Mouse (Mus musculus) midbrain, postnatal 0 days (tissue): Measurements from ENCODE around the gene Rab11fip5. TPM values are rescaled to one million over a fixed set of nuclear protein-coding genes. Genes with fewer than 3 reads are reported as not detected.

Experiments
- ATAC-seq: fragments of 200-750 bp; cut with Nextera tagmentation; 2 replicates; pipeline ENCODE4 v1.8.0; 2017; ENCODE audit warnings: moderate number of reproducible peaks, mild to moderate bottlenecking, moderate TSS enrichment, moderate library complexity; ENCODE audit not compliant: low FRiP score
- DNase-seq: peaks from one replicate; pipeline ENCODE4 v3.0.0-alpha.2; 2015; ENCODE audit warnings: low spot score
- H3K27ac ChIP-seq: fragments of 300-500 bp; sonication (generic); 2 replicates; pipeline ENCODE4 v1.5.1; 2014; ENCODE audit warnings: low read depth, mild to moderate bottlenecking, low read length, mixed read lengths
- H3K27me3 ChIP-seq: fragments of 300-500 bp; sonication (generic); 2 replicates; pipeline ENCODE4 v1.6.1; 2014; ENCODE audit warnings: low read length, control low read depth, mixed read lengths; ENCODE audit not compliant: insufficient read depth
- H3K36me3 ChIP-seq: fragments of 300-500 bp; sonication (generic); 2 replicates; pipeline ENCODE4 v1.6.1; 2014; ENCODE audit warnings: low read length, control low read depth, mixed read lengths; ENCODE audit not compliant: insufficient read depth
- H3K4me1 ChIP-seq: fragments of 300-500 bp; sonication (generic); 2 replicates; pipeline ENCODE4 v1.6.1; 2014; ENCODE audit warnings: mild to moderate bottlenecking, control low read depth, antibody characterized with exemption, low read length, mixed read lengths; ENCODE audit not compliant: insufficient read depth
- H3K4me2 ChIP-seq: fragments of 300-500 bp; sonication (generic); 2 replicates; pipeline ENCODE4 v1.6.1; 2014; ENCODE audit warnings: low read depth, mild to moderate bottlenecking, low read length, mixed read lengths; ENCODE audit not compliant: poor library complexity, severe bottlenecking
- H3K4me3 ChIP-seq: fragments of 300-500 bp; sonication (generic); 2 replicates; pipeline ENCODE4 v1.5.1; 2014; ENCODE audit warnings: low read depth, mild to moderate bottlenecking, low read length, moderate library complexity
- H3K9ac ChIP-seq: fragments of 300-500 bp; sonication (generic); replicated peaks from 2 replicates; pipeline ENCODE4 v1.6.1; 2014; ENCODE audit warnings: mild to moderate bottlenecking, low read length, moderate library complexity, mixed read lengths; ENCODE audit not compliant: poor library complexity, severe bottlenecking
- H3K9me3 ChIP-seq: fragments of 300-500 bp; sonication (generic); 2 replicates; pipeline ENCODE4 v1.6.1; 2016; ENCODE audit warnings: low read length, control low read depth
- CTCF ChIP-seq: IDR thresholded peaks from 2 replicates; pipeline ENCODE4 v1.5.1; 2016; ENCODE audit warnings: antibody characterized with exemption, mild to moderate bottlenecking
- WGBS: fragments of 180-500 bp; shearing (Covaris S2); extraction: QIAGEN DNeasy Blood & Tissue Kit; methylation state at CpG from one replicate; pipeline ENCODE4 v1.1.7; 2014; 5-methylcytosine and 5-hydroxymethylcytosine counted together
- polyA plus RNA-seq: library from polyadenylated mRNA; unstranded; fragments of >200 nt; fragmentation: Nextera tagmentation; extraction: Ambion mirVana; gene quantifications from 2 replicates; pipeline ENCODE4 v1.2.1, GENCODE M21; 2015
- total RNA-seq: library from RNA; depleted of rRNA; stranded (reverse); fragments of >200 nt; gene quantifications from 2 replicates; pipeline ENCODE4 v1.2.3, GENCODE M21; 2014

Rab11fip5 gene
- total and polyA plus RNA-seq, 2 experiments from 2014 or later: 27.2 to 65.5 TPM

GRCm38 (mm10) chr6:85306375-85306774, 68.1 kb downstream of the Rab11fip5 start:
- no peak overlapping the region for H3K9ac ChIP-seq

GRCm38 (mm10) chr6:85305826-85306225, 68.6 kb downstream of the Rab11fip5 start:
- DNase-seq (no peak), ATAC-seq (no peak)
- H3K4me1 ChIP-seq: 0 out of 2 replicates have a peak, but pooled peaks cover 2% of the 10 kb centered on the region
- TF ChIP-seq CTCF: no peak
- no peaks in the 10 kb centered on the region for H3K9me3 ChIP-seq
- H3K27ac ChIP-seq: no peak overlapping the region
- no peaks in the 10 kb centered on the region for H3K27me3 ChIP-seq
- H3K4me2 ChIP-seq: no peak overlapping the region
- H3K36me3 ChIP-seq: no peaks in the 10 kb centered on the region
- no peak overlapping the region for H3K4me3 ChIP-seq
- no peak overlapping the region for H3K9ac ChIP-seq

More at GRCm38 (mm10) chr6:85306375-85306774, 68.1 kb downstream of the Rab11fip5 start:
- WGBS: 81% methylated on average over 3 of the region's 3 CpGs
- Histone ChIP-seq H3K27ac (no peak overlapping the region), H3K4me3 (no peak overlapping the region), H3K36me3 (no peaks in the 10 kb centered on the region), H3K9me3 (no peaks in the 10 kb centered on the region), H3K4me1 (0 out of 2 replicates have a peak, but pooled peaks cover 2% of the 10 kb centered on the region), H3K4me2 (no peak overlapping the region), H3K27me3 (no peaks in the 10 kb centered on the region)
- ATAC-seq: no peak
- TF ChIP-seq CTCF: no peak
- no peak for DNase-seq

GRCm38 (mm10) chr6:85304966-85305365, 69.5 kb downstream of the Rab11fip5 start:
- Histone ChIP-seq H3K27ac (no peak overlapping the region), H3K9me3 (no peaks in the 10 kb centered on the region), H3K4me3 (no peak overlapping the region), H3K4me2 (no peak overlapping the region), H3K4me1 (0 out of 2 replicates have a peak, but pooled peaks cover 2% of the 10 kb centered on the region), H3K36me3 (no peaks in the 10 kb centered on the region), H3K27me3 (no peaks in the 10 kb centered on the region), H3K9ac (no peak overlapping the region)
- no peak for DNase-seq
- WGBS: 58% methylated on average over 5 of the region's 5 CpGs
- TF ChIP-seq CTCF: no peak
- no peak for ATAC-seq

- Histone ChIP-seq H3K4me3 (no peak overlapping the region), H3K4me2 (no peak overlapping the region), H3K9ac (no peak overlapping the region), H3K27ac (peak overlapping the region; percentile 72), H3K36me3 (no peaks in the 10 kb centered on the region), H3K9me3 (no peaks in the 10 kb centered on the region), H3K4me1 (0 out of 2 replicates have a peak, but pooled peaks cover 2% of the 10 kb centered on the region), H3K27me3 (no peaks in the 10 kb centered on the region)
- TF ChIP-seq CTCF: no peak
- WGBS: 54% methylated on average over 3 of the region's 3 CpGs
- ATAC-seq: peak; percentile 90
- DNase-seq: peak; percentile 95
Observed at GRCm38 (mm10) chr6:85302326-85303055, 71.9 kb downstream of the Rab11fip5 start.

- peak overlapping the region; percentile 57; the same call in 1 of the 2 replicates for H3K27ac ChIP-seq
- TF ChIP-seq CTCF: peak; percentile 49
- no peaks in the 10 kb centered on the region for H3K9me3 ChIP-seq
- DNase-seq (peak; percentile 68), ATAC-seq (peak; percentile 27; the same call in 1 of the 2 replicates)
- 69% methylated on average over 7 of the region's 7 CpGs for WGBS
- H3K4me1 ChIP-seq: no peaks in the 10 kb centered on the region
- H3K9ac ChIP-seq: no peak overlapping the region
- H3K36me3 ChIP-seq: no peaks in the 10 kb centered on the region
- H3K4me2 ChIP-seq: no peak overlapping the region
- H3K4me3 ChIP-seq: no peak overlapping the region
- H3K27me3 ChIP-seq: no peaks in the 10 kb centered on the region
Observed at GRCm38 (mm10) chr6:85295384-85296167, 78.9 kb downstream of the Rab11fip5 start.

GRCm38 (mm10) chr6:85294004-85294379, 80.4 kb downstream of the Rab11fip5 start:
- ATAC-seq (no peak), DNase-seq (no peak)
- Histone ChIP-seq H3K27ac (no peak overlapping the region), H3K4me2 (no peak overlapping the region), H3K9ac (no peak overlapping the region), H3K36me3 (no peaks in the 10 kb centered on the region), H3K27me3 (no peaks in the 10 kb centered on the region), H3K4me3 (no peak overlapping the region), H3K9me3 (no peaks in the 10 kb centered on the region), H3K4me1 (no peaks in the 10 kb centered on the region)
- no peak for TF ChIP-seq CTCF
- WGBS: 52% methylated on average over 5 of the region's 5 CpGs
